Mouse (Mus musculus) forebrain, postnatal 0 days (tissue): ENCODE results near the gene Ptpn13. TPM values are rescaled to one million over a fixed set of nuclear protein-coding genes. Genes with fewer than 3 reads are reported as not detected.

Experiments used
- ATAC-seq: fragments of 200-750 bp; cut with Nextera tagmentation; 2 replicates; pipeline ENCODE4 v1.8.0; 2017; ENCODE audit warnings: mild to moderate bottlenecking, moderate library complexity
- DNase-seq: peaks from one replicate; pipeline ENCODE4 v3.0.0-alpha.2; 2015
- H3K27ac ChIP-seq: fragments of 300-500 bp; sonication (generic); 2 replicates; pipeline ENCODE4 v1.5.1; 2014; ENCODE audit warnings: low read depth, mild to moderate bottlenecking, antibody characterized with exemption, low read length, moderate library complexity, mixed read lengths
- H3K27me3 ChIP-seq: fragments of 300-500 bp; sonication (generic); 2 replicates; pipeline ENCODE4 v1.6.1; 2014; ENCODE audit warnings: mild to moderate bottlenecking, low read length, mixed read lengths; ENCODE audit not compliant: insufficient read depth
- H3K36me3 ChIP-seq: fragments of 300-500 bp; sonication (generic); 2 replicates; pipeline ENCODE4 v1.6.1; 2014; ENCODE audit warnings: mild to moderate bottlenecking, moderate library complexity; ENCODE audit not compliant: insufficient read depth
- H3K4me1 ChIP-seq: fragments of 300-500 bp; sonication (generic); 2 replicates; pipeline ENCODE4 v1.6.1; 2014; ENCODE audit warnings: antibody characterized with exemption; ENCODE audit not compliant: insufficient read depth
- H3K4me2 ChIP-seq: fragments of 300-500 bp; sonication (generic); 2 replicates; pipeline ENCODE4 v1.6.1; 2014; ENCODE audit warnings: low read depth, mild to moderate bottlenecking, moderate library complexity
- H3K4me3 ChIP-seq: fragments of 300-500 bp; sonication (generic); 2 replicates; pipeline ENCODE4 v1.5.1; 2014; ENCODE audit warnings: low read depth, low read length, mixed read lengths
- H3K9ac ChIP-seq: fragments of 300-500 bp; sonication (generic); 2 replicates; pipeline ENCODE4 v1.6.1; 2014; ENCODE audit warnings: mild to moderate bottlenecking
- H3K9me3 ChIP-seq: fragments of 300-500 bp; sonication (generic); 2 replicates; pipeline ENCODE4 v1.6.1; 2016; ENCODE audit warnings: low read length
- CTCF ChIP-seq: sonication (generic); IDR thresholded peaks from 2 replicates; pipeline ENCODE4 v1.5.1; 2016; ENCODE audit warnings: antibody characterized with exemption, control low read depth, low read depth
- WGBS: fragments of 180-500 bp; shearing (Covaris S2); extraction: QIAGEN DNeasy Blood & Tissue Kit; methylation state at CpG from one replicate; pipeline ENCODE4 v1.1.7; 2014; 5-methylcytosine and 5-hydroxymethylcytosine counted together
- polyA plus RNA-seq: library from polyadenylated mRNA; unstranded; fragments of >200 nt; fragmentation: Nextera tagmentation; extraction: Ambion mirVana; gene quantifications from 2 replicates; pipeline ENCODE4 v1.2.1, GENCODE M21; 2015
- total RNA-seq: library from RNA; depleted of rRNA; stranded (reverse); fragments of >200 nt; gene quantifications from 2 replicates; pipeline ENCODE4 v1.2.3, GENCODE M21; 2014

Gene Ptpn13
- total and polyA plus RNA-seq, 2 experiments from 2014 or later = 1.8 to 16.2 TPM

- Histone ChIP-seq H3K9me3 (no peaks in the 10 kb centered on the region), H3K36me3 (no peaks in the 10 kb centered on the region), H3K9ac (no peak overlapping the region), H3K4me1 (no peaks in the 10 kb centered on the region), H3K4me2 (no peak overlapping the region), H3K4me3 (no peak overlapping the region), H3K27ac (no peak overlapping the region), H3K27me3 (no peaks in the 10 kb centered on the region)
- 68% methylated on average over 11 of the region's 11 CpGs for WGBS
- no peak for TF ChIP-seq CTCF
- ATAC-seq = no peak
- DNase-seq = no peak
These were observed 107.9 kb downstream of the Ptpn13 start for GRCm38 (mm10) chr5:103532841-103533390.

DNA sequence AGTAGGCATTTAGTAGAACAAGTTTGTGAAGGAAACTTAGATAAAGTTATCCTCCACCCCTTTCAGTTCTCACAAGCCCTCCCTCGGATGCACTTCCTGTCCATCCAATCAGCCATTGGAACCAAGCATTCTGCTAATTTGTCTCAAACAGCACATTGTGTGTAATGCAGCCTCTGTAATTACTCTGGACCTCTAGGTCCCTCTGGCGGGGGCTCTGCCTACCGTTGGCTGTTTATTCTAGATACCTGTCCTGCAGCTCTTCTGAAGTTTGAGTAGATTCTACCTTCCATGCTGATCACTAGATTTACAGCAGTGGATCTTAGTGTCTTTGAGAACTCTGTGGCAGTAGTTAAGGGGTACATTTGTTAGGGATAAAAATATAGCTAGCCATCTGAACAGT lies 109.5 kb downstream of the Ptpn13 start:
- Histone ChIP-seq H3K36me3 (no peaks in the 10 kb centered on the region), H3K27ac (no peak overlapping the region), H3K4me2 (no peak overlapping the region), H3K9me3 (no peaks in the 10 kb centered on the region), H3K4me3 (no peak overlapping the region), H3K9ac (no peak overlapping the region), H3K27me3 (no peaks in the 10 kb centered on the region), H3K4me1 (no peaks in the 10 kb centered on the region)
- TF ChIP-seq CTCF = no peak
- DNase-seq (no peak), ATAC-seq (no peak)
- WGBS = 72% methylated on average over 3 of the region's 3 CpGs

DNA sequence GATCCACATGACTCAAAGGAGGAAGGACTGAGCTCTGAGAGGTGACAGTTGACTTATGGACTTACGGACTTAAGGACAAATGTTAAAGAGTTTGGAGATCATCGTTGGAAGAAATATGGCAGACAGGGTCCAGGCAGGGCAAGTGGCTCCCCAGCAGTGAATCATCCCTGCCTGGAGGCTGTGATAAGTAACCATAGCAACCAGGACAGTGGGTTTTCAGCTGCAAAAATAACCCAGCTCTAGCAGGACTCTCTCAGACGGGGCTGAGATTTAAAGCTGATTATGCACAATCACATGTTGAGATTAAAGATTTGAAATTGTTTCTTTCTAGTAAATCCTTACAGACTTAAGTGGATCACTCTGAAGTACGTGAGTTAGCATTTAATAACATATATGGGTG lies 112.4 kb downstream of the Ptpn13 start:
- Histone ChIP-seq H3K27ac (no peak overlapping the region), H3K27me3 (no peaks in the 10 kb centered on the region), H3K4me3 (no peak overlapping the region), H3K36me3 (no peaks in the 10 kb centered on the region), H3K9me3 (no peaks in the 10 kb centered on the region), H3K9ac (no peak overlapping the region), H3K4me1 (peaks cover 4% of the 10 kb centered on the region; the same call in 1 of the 2 replicates), H3K4me2 (no peak overlapping the region)
- TF ChIP-seq CTCF = no peak
- WGBS = 58% methylated on average over 4 of the region's 4 CpGs
- ATAC-seq (no peak), DNase-seq (no peak)

DNA sequence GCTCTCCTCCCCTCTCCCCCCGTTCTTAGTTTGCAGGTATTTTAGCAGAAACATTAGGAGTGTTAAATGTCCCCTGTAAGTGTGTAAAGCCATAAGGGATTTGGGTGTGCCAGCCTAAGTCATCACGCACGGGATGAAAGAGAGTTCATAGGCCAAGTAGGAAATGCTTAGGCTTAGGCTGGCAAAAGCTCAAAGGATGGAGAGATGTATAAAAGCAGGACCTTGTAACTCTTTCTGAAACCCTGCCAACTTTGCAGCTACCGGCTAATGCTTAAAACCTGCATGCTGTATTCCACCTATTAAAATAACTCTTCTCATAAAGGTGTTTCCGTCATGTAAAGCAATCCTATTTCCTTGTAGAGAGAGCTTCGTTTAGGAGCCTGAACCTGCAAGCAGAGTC lies 115.6 kb downstream of the Ptpn13 start:
- H3K4me2 ChIP-seq = no peak overlapping the region
- ATAC-seq (no peak), DNase-seq (no peak)
- no peaks in the 10 kb centered on the region for H3K36me3 ChIP-seq
- TF ChIP-seq CTCF = no peak
- 55% methylated on average over 6 of the region's 6 CpGs for WGBS
- no peak overlapping the region for H3K4me3 ChIP-seq
- no peak overlapping the region for H3K27ac ChIP-seq
- H3K4me1 ChIP-seq = peaks cover 4% of the 10 kb centered on the region; the same call in 1 of the 2 replicates
- no peaks in the 10 kb centered on the region for H3K9me3 ChIP-seq
- no peaks in the 10 kb centered on the region for H3K27me3 ChIP-seq
- H3K9ac ChIP-seq = no peak overlapping the region

- Histone ChIP-seq H3K4me2 (peak overlapping the region; percentile 23; the same call in 1 of the 2 replicates), H3K27ac (0 out of 2 replicates have a peak overlapping the region, but pooled peaks have one; percentile 9), H3K27me3 (no peaks in the 10 kb centered on the region), H3K9ac (no peak overlapping the region), H3K9me3 (no peaks in the 10 kb centered on the region), H3K4me1 (peaks cover 4% of the 10 kb centered on the region; the same call in 1 of the 2 replicates), H3K4me3 (no peak overlapping the region), H3K36me3 (no peaks in the 10 kb centered on the region)
- DNase-seq (no peak), ATAC-seq (peak; percentile 79)
- no peak for TF ChIP-seq CTCF
- 36% methylated on average over 10 of the region's 10 CpGs for WGBS
These were observed 116.1 kb downstream of the Ptpn13 start for GRCm38 (mm10) chr5:103541136-103541535.

DNA sequence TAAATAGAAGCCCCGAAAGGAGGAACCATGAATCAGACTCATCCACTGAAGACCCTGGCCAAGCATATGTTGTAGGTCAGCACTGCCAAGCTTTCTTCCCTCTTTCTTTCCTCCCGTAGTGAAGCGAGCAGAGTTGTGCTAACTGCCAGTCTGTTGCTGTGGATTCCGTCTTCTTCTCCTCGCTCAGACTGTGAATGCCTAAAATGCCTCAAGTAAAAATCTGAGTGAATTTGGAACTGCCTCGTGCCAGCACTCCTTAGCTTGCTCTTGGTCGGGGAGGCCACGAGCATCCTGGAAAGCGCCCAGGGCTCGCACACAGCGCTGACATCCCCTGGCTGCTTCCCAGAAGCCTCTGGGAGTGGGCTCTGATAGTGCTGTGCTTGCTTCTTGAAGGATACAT lies 116.5 kb downstream of the Ptpn13 start:
- no peaks in the 10 kb centered on the region for H3K9me3 ChIP-seq
- no peak for TF ChIP-seq CTCF
- 0 out of 2 replicates have a peak overlapping the region, but pooled peaks have one; percentile 9 for H3K27ac ChIP-seq
- H3K4me1 ChIP-seq = peaks cover 4% of the 10 kb centered on the region; the same call in 1 of the 2 replicates
- H3K27me3 ChIP-seq = no peaks in the 10 kb centered on the region
- ATAC-seq = peak; percentile 92
- 45% methylated on average over 11 of the region's 11 CpGs for whole genome bisulfite sequencing
- H3K4me2 ChIP-seq = peak overlapping the region; percentile 23; the same call in 1 of the 2 replicates
- DNase-seq = peak; percentile 78
- H3K4me3 ChIP-seq = no peak overlapping the region; the same call in 1 of the 2 replicates
- no peak overlapping the region for H3K9ac ChIP-seq
- no peaks in the 10 kb centered on the region for H3K36me3 ChIP-seq

DNA sequence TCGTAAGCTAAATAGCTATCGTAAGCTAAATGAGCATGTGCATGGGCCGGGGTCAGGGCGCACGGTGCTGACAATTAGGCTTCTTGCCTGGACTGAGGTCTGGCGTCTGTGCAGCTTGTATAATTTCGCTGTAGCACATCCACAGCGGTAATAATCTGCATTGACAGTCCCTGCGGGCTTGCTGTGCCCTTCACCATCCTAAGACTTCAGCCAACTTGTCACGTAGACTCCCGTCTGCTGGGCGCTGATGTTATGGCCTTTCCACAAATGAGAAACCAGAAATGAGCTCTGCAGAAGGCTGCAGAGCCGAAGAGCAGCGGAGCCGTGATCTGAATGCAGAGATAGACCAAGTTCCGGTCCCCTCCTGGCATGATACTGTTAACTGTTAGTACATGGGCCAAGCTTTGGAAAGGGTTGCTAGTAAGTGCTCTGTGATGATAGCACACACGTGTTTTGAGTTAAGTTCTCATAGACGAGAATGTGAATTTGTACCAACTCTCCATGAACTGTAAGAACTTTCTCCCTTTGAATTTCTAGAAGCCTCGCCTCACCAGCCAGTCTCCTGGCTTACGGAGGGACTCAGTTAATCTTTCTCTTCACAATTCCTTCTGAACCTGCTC lies 120.5 kb downstream of the Ptpn13 start:
- DNase-seq (no peak), ATAC-seq (no peak)
- H3K27ac ChIP-seq = no peak overlapping the region
- H3K4me2 ChIP-seq = no peak overlapping the region
- peaks cover 4% of the 10 kb centered on the region; the same call in 1 of the 2 replicates for H3K4me1 ChIP-seq
- WGBS = 84% methylated on average over 20 of the region's 20 CpGs
- no peak overlapping the region for H3K4me3 ChIP-seq
- no peaks in the 10 kb centered on the region for H3K27me3 ChIP-seq
- no peak for TF ChIP-seq CTCF
- no peaks in the 10 kb centered on the region for H3K36me3 ChIP-seq
- no peaks in the 10 kb centered on the region for H3K9me3 ChIP-seq
- no peak overlapping the region for H3K9ac ChIP-seq
